Mouse (Mus musculus) stomach, postnatal 0 days (tissue): ENCODE results near the gene Kcna5.

Experiments used
- CTCF ChIP-seq: IDR thresholded peaks from 2 replicates; pipeline ENCODE4 v1.5.1; 2016; ENCODE audit warnings: antibody characterized with exemption, low read depth, mild to moderate bottlenecking, moderate library complexity
- EP300 ChIP-seq: optimal IDR thresholded peaks from 2 replicates; pipeline ENCODE3; 2016; ENCODE audit warnings: antibody characterized with exemption

GRCm38 (mm10) chr6:126560036-126560435 lies 24.8 kb upstream of the Kcna5 start:
- no peak for TF ChIP-seq CTCF
- no peak for TF ChIP-seq EP300
